Mouse (Mus musculus): ENCODE results near the gene Cers5.
"Not testable (repeated sequence)": the region's sequence is repeated elsewhere in the genome, so short reads cannot be mapped to it uniquely, and the experiment has no call there.

Cers5 gene

DNA sequence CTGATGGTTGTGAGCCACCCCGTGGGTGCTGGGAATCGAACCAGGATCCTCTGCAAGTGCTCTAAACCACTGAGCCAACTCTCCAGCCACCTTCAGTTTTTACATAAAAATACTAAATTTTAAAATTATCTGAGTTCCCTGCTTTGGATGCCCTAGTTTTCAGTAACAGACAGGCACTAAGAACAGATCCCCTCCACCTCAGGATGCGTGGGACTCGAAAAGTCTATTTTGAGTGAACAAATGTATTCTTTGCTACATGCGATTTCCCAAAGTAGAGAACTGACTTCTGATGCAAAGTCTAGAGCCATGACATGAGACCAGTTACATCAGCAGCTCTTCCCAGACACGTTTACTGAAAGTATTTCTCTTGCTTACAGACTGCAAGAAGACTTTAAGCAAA, 17.8 kb upstream of the Cers5 start:
- DNase-seq (ENCODE audit: extremely low spot score, low spot score): no peak

DNA sequence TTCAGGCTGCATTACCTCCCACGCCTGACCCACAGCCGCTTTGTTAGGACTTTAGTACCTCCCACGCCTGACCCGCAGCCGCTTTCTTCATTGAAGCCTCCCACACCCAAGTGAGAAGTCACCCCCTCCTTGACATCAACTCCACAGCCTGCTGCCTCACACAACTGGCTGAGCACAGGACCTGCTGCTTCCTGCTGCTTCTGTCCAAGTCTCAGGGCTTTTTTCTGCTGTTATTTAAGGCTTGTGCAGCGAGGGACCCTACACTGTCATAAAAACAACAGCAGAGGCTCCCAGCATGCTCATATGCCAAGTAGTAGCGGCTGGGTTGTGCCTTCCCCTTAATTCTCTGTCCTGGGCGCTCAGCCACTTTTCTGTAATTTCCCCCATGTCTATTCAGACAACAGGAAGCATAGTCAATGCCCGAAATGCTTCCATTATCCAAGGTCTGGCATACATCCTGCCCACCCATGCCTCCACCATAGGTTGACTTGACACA, 15.0 kb upstream of the Cers5 start:
- no peak for DNase-seq (ENCODE audit: extremely low spot score, low spot score)

DNA sequence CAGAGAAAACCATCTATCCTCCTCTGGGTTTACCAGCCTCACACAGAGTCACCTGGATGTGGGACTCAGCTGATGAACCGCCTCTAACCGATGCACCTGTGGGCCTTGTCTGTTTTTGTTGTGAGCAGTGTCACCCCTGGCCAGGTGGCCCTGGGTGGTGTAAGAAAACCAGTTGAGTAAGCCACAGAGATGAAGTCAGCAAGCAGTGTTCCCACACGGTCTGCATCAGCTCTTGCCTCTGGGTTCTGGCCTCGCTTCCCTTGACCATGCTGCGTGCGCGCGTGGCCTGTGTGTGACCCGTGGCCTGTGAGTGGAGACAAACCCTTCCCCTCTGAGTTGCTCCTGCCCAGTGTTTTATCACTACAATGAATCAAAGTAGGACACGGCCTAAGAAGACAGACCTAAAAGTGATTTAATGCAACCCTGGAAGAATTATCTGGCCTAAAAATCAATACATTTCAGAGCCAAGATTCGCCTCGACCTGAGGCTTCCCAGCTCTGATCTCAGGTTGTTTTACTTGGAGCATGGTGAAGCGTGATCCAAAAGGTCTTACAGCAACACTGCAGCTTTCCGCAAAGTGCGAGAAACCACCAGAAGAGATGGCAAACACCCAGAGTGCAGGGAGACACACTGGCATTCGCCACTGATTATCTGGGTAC, 6.1 kb upstream of the Cers5 start:
- DNase-seq (ENCODE audit: extremely low spot score, low spot score): no peak

DNA sequence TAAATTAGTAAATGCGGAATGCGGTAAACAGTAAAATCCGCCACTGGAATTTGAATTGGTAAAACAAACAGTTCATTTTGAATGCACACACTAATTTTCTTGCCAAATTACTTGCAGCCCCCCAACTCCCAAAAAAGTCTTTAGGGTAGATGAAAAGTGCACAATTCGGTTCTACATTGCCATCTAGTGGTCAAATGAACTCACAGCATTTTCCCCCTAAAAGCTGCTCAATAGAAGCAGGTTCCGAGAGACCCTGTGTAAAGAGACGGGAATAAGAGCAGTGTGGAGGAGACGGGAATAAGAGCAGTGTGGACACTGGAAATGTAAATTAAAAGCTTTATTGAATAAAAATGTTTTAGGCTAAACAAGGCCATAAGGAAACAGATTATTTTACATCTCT, 5.5 kb upstream of the Cers5 start:
- no peak for DNase-seq (ENCODE audit: extremely low spot score, low spot score)

DNA sequence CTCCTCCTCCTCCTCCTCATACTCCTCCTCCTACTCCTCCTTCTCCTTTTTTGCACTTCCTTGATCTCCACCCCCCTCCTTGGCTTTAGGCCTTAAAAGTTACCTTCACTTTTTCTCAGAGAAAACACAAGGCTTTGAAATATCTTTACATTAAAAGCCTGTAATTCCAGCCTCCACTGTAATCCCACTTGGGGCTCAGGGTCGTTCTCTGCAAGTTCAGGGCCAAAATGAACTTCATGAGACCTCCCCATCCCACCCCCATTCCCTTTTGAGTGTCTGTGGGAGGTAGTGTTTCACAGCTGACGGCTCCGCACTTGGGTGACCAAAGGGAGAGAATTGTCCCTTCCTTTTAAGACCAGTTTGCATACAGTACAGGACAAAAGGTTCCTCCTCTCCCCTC, 240 bp upstream of the Cers5 start:
- no peak for DNase-seq (ENCODE audit: extremely low spot score, low spot score)

DNA sequence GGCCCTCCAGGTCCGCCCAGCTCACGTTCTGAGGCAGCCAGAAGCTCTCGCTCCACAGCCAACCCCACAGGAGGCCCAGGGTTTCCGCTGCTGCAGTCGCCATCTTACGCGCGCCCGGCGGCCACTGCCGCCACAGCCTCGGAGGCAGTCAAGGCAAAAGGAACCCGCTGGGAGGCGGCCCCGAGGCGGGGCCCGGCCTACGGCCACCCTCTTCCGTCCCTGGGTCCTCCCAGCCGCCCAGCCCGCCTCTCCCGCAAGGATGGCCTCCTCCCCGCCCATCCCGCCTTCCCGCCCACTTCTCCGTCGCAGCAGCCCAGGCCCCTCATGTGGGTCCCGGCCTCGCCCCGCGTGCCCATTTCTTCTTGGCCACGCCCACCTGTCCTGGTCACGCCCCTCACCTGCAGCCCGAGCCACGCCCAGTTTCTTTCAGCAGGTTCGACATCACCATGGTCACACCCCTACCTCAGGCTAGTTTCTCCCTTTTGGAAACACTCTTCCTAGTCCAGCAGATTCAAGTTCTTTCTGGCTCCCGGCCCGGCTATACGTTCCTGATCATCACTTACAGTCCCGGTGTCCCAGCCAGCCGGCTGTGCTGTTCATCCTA, 306 bp downstream of the Cers5 start:
- DNase-seq (ENCODE audit: extremely low spot score, low spot score): peak; percentile 89

DNA sequence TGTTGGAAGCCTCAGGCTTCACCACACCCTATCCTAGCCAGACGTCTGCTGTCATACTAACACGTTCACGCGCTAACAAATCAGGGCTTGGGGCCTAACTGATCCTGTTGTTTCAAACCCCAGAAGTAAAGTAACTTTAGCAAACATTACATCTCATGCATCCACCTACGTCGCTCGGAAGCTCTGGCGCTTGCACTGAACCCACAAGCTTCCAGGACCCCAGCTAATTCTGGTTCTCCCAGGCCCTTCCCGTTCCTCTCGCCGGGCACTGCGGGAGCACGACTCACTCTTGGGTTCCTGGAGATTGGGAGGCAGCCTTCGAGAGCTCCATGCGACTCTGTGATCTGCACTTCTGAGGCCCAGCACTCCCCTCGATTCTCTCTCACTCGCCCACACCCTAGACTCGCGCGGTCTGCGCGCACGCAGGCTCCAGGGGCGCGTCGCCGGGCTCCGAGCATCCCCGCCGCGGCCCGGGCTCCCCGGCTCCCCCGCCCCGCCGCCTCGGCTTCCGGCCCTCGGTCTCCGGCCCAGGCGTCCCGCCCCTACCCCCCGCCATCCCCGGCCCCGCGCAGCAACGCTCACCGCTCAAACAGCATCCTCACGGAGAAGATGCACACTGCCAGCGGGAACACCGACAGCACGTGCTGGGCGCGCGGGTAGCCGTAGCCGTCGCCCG, 946 bp downstream of the Cers5 start:
- no peak for DNase-seq (ENCODE audit: extremely low spot score, low spot score)

DNA sequence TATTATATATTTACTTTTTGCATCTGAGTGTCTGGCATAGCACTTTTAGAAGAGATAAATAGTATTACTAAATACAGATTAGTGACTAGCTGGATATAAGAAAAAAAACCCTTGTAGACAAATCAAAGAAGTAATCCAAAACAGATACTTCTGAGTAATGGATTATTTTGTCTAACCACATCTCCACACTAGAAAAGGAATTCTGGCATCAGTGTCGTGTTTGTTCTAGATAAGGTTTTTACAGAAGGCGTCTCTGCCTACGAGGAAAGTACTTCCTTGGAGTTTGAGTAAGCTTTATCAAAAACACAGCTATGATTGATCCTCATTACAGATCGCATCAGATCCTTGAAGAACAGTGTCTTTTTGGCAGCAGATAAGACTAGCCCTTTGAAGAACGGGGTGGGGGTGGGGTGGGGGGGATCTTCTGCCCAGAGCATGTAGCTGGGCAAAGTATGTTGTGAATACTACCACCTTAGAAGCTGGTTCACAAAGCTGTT, 1.6 kb downstream of the Cers5 start:
- no peak for DNase-seq (ENCODE audit: extremely low spot score, low spot score)

DNA sequence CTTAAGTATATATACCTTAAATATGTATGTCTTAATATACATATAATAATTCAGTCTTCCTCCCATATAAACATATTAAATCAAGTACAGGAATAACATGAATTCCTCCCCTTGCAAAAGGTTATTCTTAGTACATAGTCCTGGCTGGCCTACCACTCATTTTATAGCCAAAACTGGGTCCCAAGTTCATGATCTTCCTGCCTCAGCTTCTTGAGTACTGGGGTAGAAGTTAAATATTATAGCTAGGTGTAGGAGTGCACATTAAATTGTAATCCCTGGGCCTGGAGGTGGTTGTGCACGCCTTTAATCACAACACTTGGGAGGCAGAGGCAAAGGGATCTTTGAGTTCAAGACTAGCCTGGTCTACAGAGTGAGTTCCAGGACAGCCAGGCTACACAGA, 3.9 kb downstream of the Cers5 start:
- DNase-seq (ENCODE audit: extremely low spot score, low spot score): no peak

DNA sequence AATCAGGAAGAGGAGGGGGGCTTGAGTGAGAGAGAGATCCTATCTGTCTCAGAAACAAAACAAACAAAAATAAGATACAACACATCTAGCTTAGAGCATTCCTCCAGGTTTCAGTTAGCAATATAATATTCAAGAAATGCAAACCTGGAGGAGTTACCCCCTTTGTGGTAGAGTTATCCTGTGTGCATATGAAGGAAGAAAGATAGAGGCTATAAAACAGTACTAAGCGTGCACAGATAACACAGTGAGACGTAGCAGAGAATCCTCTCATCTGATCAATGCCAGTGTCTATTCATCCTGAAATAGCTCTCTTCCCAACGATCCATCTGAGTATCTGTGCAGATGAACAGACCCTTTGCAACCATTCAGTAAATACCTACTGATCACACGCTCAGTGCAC, 5.2 kb downstream of the Cers5 start:
- DNase-seq (ENCODE audit: extremely low spot score, low spot score): no peak

DNA sequence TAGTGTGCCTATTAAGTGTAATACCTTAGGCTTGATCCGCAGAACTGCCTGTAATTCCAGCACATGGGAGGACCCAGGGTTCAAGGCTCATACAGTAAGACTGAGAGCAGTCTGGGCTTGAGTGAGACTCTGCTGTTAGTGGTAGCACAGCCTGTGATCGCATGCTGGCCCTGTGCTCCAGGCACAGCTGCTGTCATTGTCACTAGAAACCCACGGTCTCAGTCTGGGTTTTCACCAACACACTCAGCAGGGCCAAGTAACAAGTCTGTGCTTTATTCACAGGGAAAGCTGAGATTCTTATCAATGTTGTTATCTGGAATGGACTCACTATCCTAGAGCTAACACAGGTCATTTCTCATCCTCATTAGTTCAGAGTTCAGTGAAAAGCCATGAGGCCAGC, 18.5 kb downstream of the Cers5 start:
- DNase-seq (ENCODE audit: extremely low spot score, low spot score): no peak

DNA sequence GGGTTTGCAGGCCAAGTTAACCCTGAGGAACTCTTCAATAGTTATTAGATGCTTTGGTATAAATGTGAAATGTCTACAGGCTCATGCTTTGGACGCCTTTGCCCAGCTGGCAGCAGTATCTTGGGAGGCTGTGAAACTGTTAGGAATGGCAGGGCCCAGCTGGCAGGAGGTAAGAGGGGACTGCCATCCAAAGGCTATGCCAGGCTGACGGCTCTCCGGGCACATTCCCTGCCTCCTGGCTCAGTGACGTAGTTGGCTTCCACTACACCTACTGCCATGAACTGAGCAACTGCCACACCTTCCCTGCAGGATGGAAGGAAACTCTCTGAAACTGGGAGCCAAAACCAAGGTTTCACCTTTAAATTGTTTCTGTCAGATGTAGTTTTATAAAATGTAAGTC, 32.5 kb downstream of the Cers5 start:
- DNase-seq (ENCODE audit: extremely low spot score, low spot score): no peak

DNA sequence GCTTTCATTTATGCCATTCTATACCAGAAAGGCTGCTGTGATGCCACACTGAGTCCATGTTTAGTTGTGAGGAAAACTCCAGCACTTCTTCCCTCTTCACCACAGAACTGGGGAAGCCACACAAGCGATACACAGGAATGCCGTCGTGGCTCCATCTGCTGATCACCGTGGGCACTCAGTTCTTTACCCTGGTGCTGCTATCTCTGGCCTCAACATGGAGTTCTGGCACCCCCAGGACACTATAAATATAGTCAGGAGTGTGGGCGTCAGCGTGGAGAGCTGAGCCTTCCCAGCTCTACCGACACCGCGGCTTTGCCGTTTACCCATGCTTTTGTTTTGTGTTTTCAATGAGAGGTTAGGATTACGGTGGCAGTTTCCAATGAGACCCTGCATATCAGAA, 36.0 kb downstream of the Cers5 start:
- DNase-seq (ENCODE audit: extremely low spot score, low spot score): no peak

DNA sequence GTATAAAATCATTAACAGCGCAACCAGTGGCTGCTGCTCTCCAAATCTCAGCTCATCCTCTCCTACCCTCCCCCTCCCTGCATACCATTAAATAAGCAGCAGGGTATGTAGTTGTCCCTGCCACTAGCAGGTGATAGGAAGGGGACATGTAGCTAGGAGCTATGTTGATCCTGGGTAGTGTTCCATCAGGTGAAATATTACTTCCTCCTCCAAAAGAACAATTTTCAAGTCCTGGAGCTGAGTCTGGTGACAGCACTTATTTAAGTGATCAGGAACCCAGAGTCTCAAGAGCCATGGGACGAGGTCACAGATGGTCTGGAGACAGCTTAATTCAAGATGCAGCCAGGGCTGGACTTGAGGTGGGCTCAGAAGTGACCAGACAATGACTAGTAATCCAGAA, 37.1 kb downstream of the Cers5 start:
- no peak for DNase-seq (ENCODE audit: extremely low spot score, low spot score)

DNA sequence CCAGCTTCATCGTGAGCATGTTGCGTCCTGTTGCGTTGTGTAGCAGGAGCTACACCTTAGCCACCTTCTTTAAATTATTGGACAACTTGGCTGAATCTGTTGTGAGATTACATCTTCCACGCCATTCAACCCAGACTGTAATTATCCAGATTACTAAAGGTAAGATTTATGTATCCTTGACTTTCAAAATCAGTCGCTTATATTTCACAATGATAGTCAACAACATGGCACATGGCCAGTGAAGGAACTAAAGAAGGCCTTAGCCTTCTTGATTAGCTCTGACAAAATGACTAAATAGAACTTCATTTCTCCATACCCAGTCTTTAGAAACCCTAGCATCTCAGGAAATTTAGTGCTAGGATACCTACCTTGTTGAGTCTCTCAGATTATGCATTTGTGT, 39.5 kb downstream of the Cers5 start:
- DNase-seq (ENCODE audit: extremely low spot score, low spot score): no peak

DNA sequence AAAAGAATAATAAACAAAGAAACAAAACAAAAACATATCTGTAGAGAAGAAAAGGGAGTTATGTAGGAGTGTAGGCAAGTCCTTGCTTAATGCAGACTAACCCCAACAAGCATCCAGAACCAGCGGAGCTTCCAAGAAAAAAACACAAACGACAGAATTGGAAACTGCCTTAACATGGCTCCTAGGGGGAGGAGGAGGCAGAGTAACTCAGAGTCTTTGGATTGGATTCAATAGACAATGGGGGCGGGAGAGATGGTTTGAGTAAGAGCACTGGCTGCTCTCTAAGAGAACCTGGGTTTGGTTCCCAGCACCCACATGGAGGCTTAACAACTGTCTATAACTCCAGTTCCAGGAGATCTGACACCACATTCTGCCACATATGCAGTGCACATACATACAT, 41.0 kb downstream of the Cers5 start:
- no peak for DNase-seq (ENCODE audit: extremely low spot score, low spot score)

DNA sequence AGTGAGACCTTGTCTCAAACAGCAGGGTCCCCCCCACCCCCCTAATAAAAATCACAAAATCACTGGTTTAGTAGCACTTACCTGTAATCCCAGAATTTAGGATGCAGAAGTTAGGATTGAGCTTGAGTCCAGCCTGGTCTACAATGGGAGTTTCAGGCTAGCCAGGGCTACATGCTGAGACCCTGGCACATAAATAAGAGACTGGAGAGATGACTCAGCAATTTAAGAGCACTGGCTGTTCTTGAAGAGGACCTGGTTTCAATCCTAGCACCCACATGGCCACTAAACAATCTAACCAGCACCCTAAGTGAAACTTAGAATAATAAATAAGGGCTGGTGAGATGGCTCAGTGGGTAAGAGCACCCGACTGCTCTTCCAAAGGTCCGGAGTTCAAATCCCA, 41.5 kb downstream of the Cers5 start:
- no peak for DNase-seq (ENCODE audit: extremely low spot score, low spot score)

DNA sequence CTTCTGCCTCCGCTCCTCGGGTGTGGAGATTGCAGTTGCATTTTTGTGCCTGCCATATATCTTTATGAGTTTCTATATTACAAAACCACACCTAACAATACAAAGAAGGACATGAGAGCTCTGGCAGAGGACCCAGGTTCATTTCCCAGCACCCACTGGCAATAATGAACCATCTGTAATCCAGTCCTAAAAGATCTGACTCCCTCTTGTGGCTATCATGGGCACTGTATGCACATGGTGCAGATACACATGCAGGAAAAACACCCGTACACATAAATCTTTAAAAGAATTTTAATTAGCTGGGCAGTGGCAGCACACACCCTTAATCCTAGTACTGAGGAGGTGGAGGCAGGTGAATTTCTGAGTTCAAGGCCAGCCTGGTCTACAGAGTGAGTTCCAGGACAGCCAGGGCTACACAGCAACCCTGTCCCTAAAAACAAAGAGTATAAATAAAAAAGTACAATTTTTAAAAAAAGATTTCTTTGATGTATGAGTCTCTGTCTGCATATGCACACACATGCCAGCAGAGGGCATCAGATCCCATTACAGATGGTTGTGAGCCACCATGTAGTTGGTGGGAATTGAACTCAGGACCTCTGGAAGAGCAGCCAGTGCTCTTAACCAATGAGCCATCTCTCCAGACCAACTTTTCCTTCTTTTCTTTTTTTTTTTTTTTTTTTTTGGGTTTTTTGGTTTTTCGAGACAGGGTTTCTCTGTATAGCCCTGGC, 43.5 kb downstream of the Cers5 start:
- DNase-seq (ENCODE audit: extremely low spot score, low spot score): no peak

DNA sequence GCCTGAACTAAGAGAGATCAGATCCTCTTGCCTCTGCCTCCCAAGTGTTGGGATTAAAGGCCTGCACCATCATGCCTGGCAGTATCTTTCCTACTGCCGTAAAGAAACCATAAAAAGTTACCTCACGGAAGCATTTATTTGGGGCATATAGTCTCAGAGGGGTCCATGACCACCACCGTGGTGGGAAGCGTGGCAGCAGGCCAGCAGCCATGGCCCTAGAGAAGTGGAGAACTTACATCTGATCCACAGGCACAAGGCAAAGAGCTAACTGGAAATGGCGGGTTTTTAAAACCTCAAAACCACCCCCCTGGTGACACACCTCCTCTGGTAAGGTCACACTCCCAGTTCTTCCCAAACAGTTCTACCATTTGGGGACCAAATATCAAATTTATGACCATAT, 44.5 kb downstream of the Cers5 start:
- DNase-seq (ENCODE audit: extremely low spot score, low spot score): no peak

DNA sequence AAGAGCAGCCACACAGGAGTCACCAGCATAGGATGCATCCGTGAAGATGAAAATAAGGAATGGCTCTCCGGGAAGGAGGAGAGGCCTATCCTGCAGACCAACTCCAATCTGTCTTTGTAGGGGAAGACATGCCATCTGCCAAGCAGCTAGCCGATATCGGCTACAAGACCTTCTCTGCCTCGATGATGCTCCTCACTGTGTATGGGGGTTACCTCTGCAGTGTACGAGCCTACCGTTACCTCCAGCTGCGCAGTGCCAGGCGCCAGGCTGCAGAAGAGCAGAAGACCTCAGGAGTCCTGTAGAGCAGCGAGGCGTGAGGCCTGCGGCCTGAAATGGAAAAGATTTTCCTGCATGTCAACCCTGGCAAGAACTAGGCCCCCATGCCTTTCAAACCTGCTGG, 45.2 kb downstream of the Cers5 start:
- DNase-seq (ENCODE audit: extremely low spot score, low spot score): no peak

DNA sequence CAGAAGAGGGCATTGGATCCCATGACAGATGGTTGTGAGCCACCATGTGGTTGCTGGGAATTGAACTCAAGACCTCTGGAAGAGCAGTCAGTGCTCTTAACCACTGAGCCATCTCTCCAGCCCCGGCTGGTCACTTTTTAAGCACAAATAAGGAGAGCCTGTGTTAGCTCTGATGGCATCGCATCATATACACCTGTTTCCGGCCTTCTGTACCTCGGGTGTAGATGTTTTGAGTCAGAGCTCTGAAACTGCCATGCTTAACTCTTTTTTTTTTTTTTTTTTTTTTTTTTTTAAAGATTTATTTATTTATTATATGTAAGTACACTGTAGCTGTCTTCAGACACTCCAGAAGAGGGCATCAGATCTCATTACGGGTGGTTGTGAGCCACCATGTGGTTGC, 45.6 kb downstream of the Cers5 start:
- DNase-seq (ENCODE audit: extremely low spot score, low spot score): not testable (repeated sequence)

DNA sequence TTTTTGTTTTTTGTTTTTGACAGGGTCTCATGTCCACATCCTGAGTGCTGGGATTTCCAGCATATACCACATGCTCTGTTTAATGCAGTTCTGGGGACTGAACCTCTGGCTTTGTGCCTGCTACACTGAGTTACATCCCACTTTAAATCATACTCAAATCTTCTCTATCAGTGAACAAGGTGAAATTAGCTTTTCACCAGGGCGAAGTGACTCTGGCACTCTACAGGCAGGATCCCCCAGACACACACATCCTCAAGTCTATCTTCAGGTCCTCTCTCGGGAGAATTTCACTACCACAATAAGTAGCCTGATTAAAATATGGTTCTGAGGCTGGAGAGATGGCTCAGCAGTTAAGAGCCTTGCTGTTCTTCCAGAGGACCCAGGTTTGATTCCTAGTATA, 46.1 kb downstream of the Cers5 start:
- no peak for DNase-seq (ENCODE audit: extremely low spot score, low spot score)

All from neural tube, embryonic 10.5 days (tissue).